Mouse (Mus musculus) layer of hippocampus, adult 9-10 months (tissue): ENCODE measurements around the gene Slc2a9.
"Not testable (repeated sequence)": the region's sequence is repeated elsewhere in the genome, so short reads cannot be mapped to it uniquely, and the experiment has no call there.

Source experiments
- DNase-seq: peaks from one replicate; pipeline ENCODE4 v3.0.0; 2022; ENCODE audit warnings: low spot score

Gene Slc2a9

DNA sequence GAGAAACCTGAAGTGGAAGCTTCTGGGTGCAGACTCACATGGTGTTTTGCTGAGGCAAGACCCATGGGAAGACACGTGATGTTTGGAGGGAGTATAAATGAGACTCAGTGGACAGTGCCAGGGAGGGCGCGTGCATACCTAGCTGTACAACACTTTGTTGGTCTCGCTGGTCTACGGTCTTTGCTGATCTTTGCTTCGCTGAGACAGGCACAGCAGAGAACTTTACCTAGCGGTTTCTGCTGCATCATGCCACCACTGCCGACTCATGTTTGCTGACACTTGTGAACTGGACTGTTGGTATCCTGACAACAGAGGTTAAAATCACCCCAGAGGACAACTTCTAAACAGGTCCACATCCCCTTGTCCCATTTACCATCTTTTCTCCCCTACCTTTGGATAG, 2.9 kb downstream of the Slc2a9 start:
- DNase-seq, result no peak

GRCm38 (mm10) chr5:38499316-38499811, 3.6 kb downstream of the Slc2a9 start:
- DNase-seq, result no peak

- DNase-seq, result no peak
Measured at GRCm38 (mm10) chr5:38498479-38498878, 4.5 kb downstream of the Slc2a9 start.

DNA sequence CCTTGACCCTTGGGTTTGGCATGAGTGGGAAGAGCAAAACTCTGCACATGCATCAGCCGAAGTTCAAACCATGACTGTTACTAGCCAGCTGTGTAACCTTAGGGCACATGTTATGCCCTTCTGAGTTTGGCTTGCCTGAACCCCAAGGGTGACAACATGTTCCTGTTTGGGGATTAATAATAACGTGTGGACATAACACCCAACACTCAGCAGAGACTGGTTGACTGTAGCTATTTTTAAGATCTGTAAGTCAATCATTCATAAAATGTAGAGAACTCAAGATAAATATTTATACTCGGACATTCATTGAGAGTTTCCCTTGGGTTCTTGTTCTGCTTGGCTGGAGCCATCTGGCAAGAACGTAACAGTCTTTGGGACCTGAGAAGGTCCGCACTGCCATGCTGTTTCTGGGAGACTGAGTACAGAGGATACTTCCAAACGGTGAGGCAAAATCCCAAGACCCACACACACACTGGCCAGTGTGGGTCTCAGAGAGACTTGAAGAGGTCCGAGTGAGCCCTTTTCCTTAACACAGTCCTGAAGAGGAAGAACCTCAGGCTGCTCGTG, 6.4 kb downstream of the Slc2a9 start:
- no peak for DNase-seq

GRCm38 (mm10) chr5:38493890-38494289, 9.1 kb downstream of the Slc2a9 start:
- DNase-seq, result no peak

- no peak for DNase-seq
Measured at GRCm38 (mm10) chr5:38491763-38492162, 11.2 kb downstream of the Slc2a9 start.

GRCm38 (mm10) chr5:38489739-38490138, 13.2 kb downstream of the Slc2a9 start:
- no peak for DNase-seq

- DNase-seq, result no peak
Measured at GRCm38 (mm10) chr5:38488673-38489615, 14.0 kb downstream of the Slc2a9 start.

- no peak for DNase-seq
Measured at GRCm38 (mm10) chr5:38488026-38488425, 14.9 kb downstream of the Slc2a9 start.

- no peak for DNase-seq
Measured at GRCm38 (mm10) chr5:38487247-38487646, 15.7 kb downstream of the Slc2a9 start.

GRCm38 (mm10) chr5:38485946-38486345, 17.0 kb downstream of the Slc2a9 start:
- no peak for DNase-seq

DNA sequence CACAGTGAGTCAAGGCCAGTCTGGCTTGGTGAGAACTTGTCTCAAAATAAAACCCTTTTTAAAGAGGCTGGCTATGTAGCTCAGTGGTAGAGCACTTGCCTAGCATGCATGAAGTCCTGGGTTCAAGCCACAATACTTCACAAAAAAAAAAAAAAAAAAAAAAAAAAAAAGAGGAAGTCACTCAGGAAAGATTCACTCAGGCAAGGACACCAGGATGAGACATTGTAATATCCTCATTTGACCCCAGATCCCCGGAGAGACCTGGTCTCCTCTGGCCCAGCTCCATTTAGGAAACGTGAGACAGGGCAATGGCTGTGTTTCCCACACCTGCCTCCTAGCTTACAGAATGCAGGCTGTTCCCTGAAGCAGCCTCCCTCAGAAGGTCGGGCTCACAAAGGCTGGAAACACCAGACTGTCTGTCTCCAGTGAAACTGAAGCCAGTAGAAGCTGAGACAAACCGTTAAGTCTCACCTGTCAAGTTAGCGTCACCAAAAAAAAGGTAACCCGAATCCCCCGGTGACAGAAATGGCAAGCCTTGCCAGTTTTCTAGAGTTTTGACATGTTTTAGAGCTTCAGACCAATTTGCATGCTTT, 19.3 kb downstream of the Slc2a9 start:
- no peak for DNase-seq

GRCm38 (mm10) chr5:38480822-38481707, 21.9 kb downstream of the Slc2a9 start:
- DNase-seq, result no peak

- DNase-seq, result no peak
Measured at GRCm38 (mm10) chr5:38479908-38480725, 22.8 kb downstream of the Slc2a9 start.

- DNase-seq, result not testable (repeated sequence)
Measured at GRCm38 (mm10) chr5:38479545-38479907, 23.4 kb downstream of the Slc2a9 start.

- no peak for DNase-seq
Measured at GRCm38 (mm10) chr5:38479027-38479426, 23.9 kb downstream of the Slc2a9 start.

DNA sequence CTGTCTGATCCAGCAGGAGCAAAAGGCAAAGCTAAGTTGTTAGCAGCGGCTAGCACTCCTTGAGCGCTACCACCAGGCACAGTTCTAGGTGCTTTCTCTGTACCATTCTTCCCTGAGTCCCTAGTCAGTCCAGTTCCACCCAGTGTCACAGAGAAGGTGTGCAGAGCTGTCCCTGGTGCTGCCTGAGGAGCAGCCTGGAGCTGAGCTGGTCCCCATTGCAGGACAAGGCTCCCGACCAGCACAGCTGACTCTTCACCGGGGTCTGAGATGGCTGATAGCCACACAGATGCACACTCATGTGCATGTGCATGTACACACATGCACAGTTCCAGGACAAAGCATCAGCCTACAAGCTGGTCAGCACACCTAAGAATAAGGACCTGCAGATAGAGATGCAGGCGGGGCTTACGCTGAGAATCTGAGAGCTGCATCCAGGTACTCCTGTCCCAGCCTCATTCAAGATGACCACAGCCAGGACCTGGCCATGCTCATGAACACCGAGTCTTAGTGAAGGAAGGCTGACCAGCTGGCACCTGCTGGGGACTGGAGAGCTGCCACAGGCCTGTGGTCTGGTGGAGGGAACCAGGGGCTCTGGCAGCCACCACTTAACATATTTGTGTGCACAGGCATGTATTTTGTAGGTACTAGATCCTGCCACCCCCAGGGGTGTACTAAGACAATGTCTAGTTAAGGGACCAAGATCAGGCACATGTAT, 25.1 kb downstream of the Slc2a9 start:
- no peak for DNase-seq

DNA sequence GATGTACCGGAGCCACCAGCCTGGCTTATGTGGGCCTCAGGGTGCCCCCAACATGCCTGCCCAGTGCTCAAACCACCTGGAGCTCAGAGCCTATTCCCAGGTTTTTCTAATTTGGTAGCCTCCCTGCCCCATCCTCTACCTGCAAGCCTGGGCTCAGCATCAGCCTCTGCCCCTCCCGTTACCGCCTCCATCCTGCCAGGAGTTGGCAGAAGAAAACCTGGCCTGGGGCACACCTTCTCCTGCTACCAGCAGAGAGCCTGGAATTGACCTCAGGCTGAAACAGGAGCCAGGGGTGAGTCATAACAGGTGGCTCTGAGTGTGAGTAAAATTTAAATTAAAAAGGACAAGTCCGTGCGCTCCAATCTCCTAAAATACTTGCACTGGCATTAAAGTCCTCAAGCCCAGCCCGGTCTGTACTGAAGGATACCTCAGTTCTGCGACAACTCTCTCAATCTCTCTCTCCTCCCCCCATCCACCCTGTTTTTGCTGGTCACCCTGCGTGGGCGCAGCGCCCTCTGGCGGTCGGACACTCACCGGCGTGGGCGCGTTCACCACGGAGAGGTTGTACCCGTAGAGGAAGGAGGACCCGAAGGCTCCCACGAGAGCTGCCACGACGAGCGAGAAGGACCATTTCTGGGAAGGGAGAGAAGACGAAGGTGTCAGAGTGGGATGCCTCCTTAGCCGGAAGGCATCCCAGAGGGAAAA, 25.9 kb downstream of the Slc2a9 start:
- no peak for DNase-seq

- DNase-seq, result no peak
Measured at GRCm38 (mm10) chr5:38470881-38471280, 32.1 kb downstream of the Slc2a9 start.
